In the genomic region with DNA sequence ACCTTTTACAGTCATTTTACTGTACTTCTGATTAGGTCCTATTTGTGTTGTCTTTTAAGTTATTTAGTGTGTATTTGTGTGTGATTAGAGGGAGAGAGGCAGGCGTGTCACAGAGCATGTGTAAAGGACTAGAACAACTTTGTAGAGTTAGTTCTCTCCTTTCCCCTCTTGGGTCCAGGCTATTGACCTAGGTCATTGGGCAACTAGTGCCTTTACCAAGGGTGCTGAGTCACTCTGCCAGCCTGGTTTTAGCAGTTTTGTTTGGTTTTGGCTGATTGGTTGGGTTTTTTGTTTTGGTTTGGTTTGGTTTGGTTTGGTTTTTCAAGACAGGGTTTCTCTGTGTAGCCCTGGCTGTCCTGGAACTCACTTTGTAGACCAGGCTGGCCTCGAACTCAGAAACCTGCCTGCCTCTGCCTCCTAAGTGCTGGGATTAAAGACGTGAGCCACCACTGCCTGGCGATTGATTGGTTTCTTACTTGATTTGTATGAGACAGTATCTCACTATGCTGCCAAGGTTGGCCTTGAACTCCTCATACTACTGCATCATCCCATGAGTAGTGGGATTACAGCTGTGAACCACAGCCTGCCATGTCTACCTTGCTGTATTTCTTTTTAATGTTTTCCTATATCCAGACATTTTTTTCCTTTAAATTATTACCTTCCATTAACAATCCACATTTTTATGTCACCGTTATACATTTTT, we compare ENCODE assay signal across 23 mouse cellular contexts. TPM values are rescaled to one million over a fixed set of nuclear protein-coding genes. Genes with fewer than 3 reads are reported as not detected.
A peak's percentile ranks its signal among the peaks of the same experiment; 100 is the strongest.
DNase-seq lines count a peak whose midpoint lies in the region; ATAC-seq and TF ChIP-seq lines count a peak whose summit lies in the region.
"Had no signal": no experiment of that assay in that cellular context is flagged by ENCODE, and none has a peak within 500 bp of the region (broad histone marks: within the 10 kb centered on the region; RNA-seq: fewer than 3 reads in every experiment).

No protein-coding gene starts in this region.

- no peak overlapping the region for H3K4me2 ChIP-seq in liver, embryonic 11.5 days
- no peak overlapping the region for H3K4me2 ChIP-seq in forebrain, embryonic 11.5 days (ENCODE audit: low read depth, low read length, severe bottlenecking)
- H3K4me2 ChIP-seq: embryonic facial prominence, embryonic 12.5 days; embryonic facial prominence, embryonic 15.5 days; heart, embryonic 11.5 days; hindbrain, embryonic 12.5 days; hindbrain, embryonic 15.5 days had no signal

- no peak overlapping the region for H3K9ac ChIP-seq in liver, adult 2 months (ENCODE audit: low read depth, low read length)
- no peak overlapping the region for H3K9ac ChIP-seq in liver, embryonic 11.5 days (ENCODE audit: low read depth, low read length)
- no peak overlapping the region for H3K9ac ChIP-seq in forebrain, embryonic 11.5 days (ENCODE audit: low read length)
- H3K9ac ChIP-seq: embryonic facial prominence, embryonic 12.5 days; embryonic facial prominence, embryonic 15.5 days; forebrain, postnatal 0 days; hindbrain, embryonic 12.5 days; hindbrain, embryonic 15.5 days had no signal

- no peaks in the 10 kb centered on the region for H3K27me3 ChIP-seq in liver, adult 2 months (ENCODE audit: control insufficient read depth, insufficient read depth, low read length)
- no peaks in the 10 kb centered on the region for H3K27me3 ChIP-seq in liver, embryonic 11.5 days (replicated peaks; ENCODE audit: control insufficient read depth, insufficient read depth, low read length)
- H3K27me3 ChIP-seq in forebrain, embryonic 11.5 days (ENCODE audit: control insufficient read depth, insufficient read depth, low read length): no peaks in the 10 kb centered on the region
- H3K27me3 ChIP-seq: embryonic facial prominence, embryonic 12.5 days; embryonic facial prominence, embryonic 15.5 days; hindbrain, embryonic 12.5 days; hindbrain, embryonic 15.5 days had no signal

- H3K9me3 ChIP-seq in liver, embryonic 11.5 days (ENCODE audit: control insufficient read depth, low read length): no peaks in the 10 kb centered on the region
- H3K9me3 ChIP-seq in forebrain, embryonic 11.5 days (ENCODE audit: control insufficient read depth, low read length): no peaks in the 10 kb centered on the region
- H3K9me3 ChIP-seq: embryonic facial prominence, embryonic 12.5 days; embryonic facial prominence, embryonic 15.5 days; forebrain, embryonic 10.5 days; hindbrain, embryonic 12.5 days; hindbrain, embryonic 15.5 days had no signal

- H3K36me3 ChIP-seq in liver, adult 2 months (ENCODE audit: control insufficient read depth, insufficient read depth, low read length): no peaks in the 10 kb centered on the region
- no peaks in the 10 kb centered on the region for H3K36me3 ChIP-seq in liver, embryonic 11.5 days (ENCODE audit: control insufficient read depth, insufficient read depth, low read length)
- H3K36me3 ChIP-seq in forebrain, embryonic 11.5 days (ENCODE audit: control insufficient read depth, insufficient read depth, low read length): no peaks in the 10 kb centered on the region
- H3K36me3 ChIP-seq: embryonic facial prominence, embryonic 12.5 days; embryonic facial prominence, embryonic 15.5 days; forebrain, embryonic 10.5 days; hindbrain, embryonic 12.5 days; hindbrain, embryonic 15.5 days had no signal

- H3K4me3 ChIP-seq in liver, adult 2 months (ENCODE audit: insufficient read depth, low read depth, low read length): no peak overlapping the region
- H3K4me3 ChIP-seq in liver, embryonic 11.5 days (ENCODE audit: low read depth, low read length): no peak overlapping the region
- H3K4me3 ChIP-seq in forebrain, embryonic 11.5 days (ENCODE audit: low read depth, low read length): no peak overlapping the region
- H3K4me3 ChIP-seq: embryonic facial prominence, embryonic 12.5 days; embryonic facial prominence, embryonic 15.5 days; erythroblast, embryonic 14.5 days; forebrain, embryonic 10.5 days; gastrocnemius, adult 2 months; hindbrain, embryonic 12.5 days; hindbrain, embryonic 15.5 days had no signal

- no peak for TF ChIP-seq POLR2A in liver, adult 2 months (IDR thresholded peaks at IDR 0.05; ENCODE audit: extremely low read depth, insufficient read depth, low read length)

- H3K27ac ChIP-seq in liver, adult 2 months (replicated peaks; ENCODE audit: insufficient read depth, low read depth, low read length): peak overlapping the region; percentile 79
- H3K27ac ChIP-seq in liver, embryonic 11.5 days (ENCODE audit: low read depth, low read length): no peak overlapping the region
- H3K27ac ChIP-seq in forebrain, embryonic 11.5 days (ENCODE audit: low read depth, low read length): no peak overlapping the region
- H3K27ac ChIP-seq: embryonic facial prominence, embryonic 12.5 days; embryonic facial prominence, embryonic 15.5 days; forebrain, embryonic 10.5 days; gastrocnemius, adult 2 months; hindbrain, embryonic 12.5 days; hindbrain, embryonic 15.5 days had no signal

- DNase-seq in liver, adult 2 months (ENCODE audit: extremely low read depth, low read depth, low spot score): peak; percentile 92
- DNase-seq in liver, embryonic 11.5 days (ENCODE audit: low spot score): no peak
- no peak for DNase-seq in forebrain, embryonic 11.5 days (ENCODE audit: low spot score)
- DNase-seq in natural killer cell, adult 2 months (ENCODE audit: low spot score in 2 of 2): no peak
- DNase-seq: adrenal gland, postnatal 10 days; cerebellum, adult 11 months; cerebellum, adult 2 months; cerebellum, adult 9-11 months; cerebellum, postnatal 25 days; forebrain, postnatal 0 days; gastrocnemius, adult 2 months; gastrocnemius, postnatal 14 days had no signal

- ATAC-seq in liver, embryonic 11.5 days (replicated peaks; ENCODE audit: low FRiP score): no peak
- ATAC-seq in erythroblast, adult 5-6 weeks (replicated peaks; ENCODE audit: low FRiP score, poor library complexity, severe bottlenecking): peak; percentile 74
- ATAC-seq in granulocyte monocyte progenitor cell, adult 5-6 weeks (replicated peaks; ENCODE audit: poor library complexity, severe bottlenecking): 0 out of 2 replicates have a peak, but pooled peaks have one; percentile 42
- ATAC-seq in forebrain, embryonic 11.5 days (replicated peaks; ENCODE audit: low FRiP score): no peak
- ATAC-seq: activated CD4-positive, CD25-positive, alpha-beta regulatory T cell, adult 4 months; forebrain, embryonic 14.5 days; forebrain, postnatal 0 days had no signal

- H3K79me2 ChIP-seq in liver, adult 2 months (ENCODE audit: control insufficient read depth, insufficient read depth, low read length): no peaks in the 10 kb centered on the region

- TF ChIP-seq CTCF in liver, adult 2 months (IDR thresholded peaks at IDR 0.05; ENCODE audit: low read depth, low read length): no peak

- WGBS in liver, adult 2 months: 52% methylated on average over 5 of the region's 5 CpGs
- 84% methylated on average over 5 of the region's 5 CpGs for WGBS in liver, embryonic 11.5 days
- WGBS in forebrain, embryonic 11.5 days: 94% methylated on average over 5 of the region's 5 CpGs

- peaks cover 3% of the 10 kb centered on the region; the same call in 1 of the 2 replicates for H3K4me1 ChIP-seq in liver, adult 2 months (ENCODE audit: control insufficient read depth, insufficient read depth, low read length)
- H3K4me1 ChIP-seq in liver, embryonic 11.5 days (replicated peaks; ENCODE audit: control insufficient read depth, insufficient read depth, low read length): no peaks in the 10 kb centered on the region
- no peaks in the 10 kb centered on the region for H3K4me1 ChIP-seq in forebrain, embryonic 11.5 days (replicated peaks; ENCODE audit: control insufficient read depth, insufficient read depth, low read length)
- H3K4me1 ChIP-seq: embryonic facial prominence, embryonic 12.5 days; embryonic facial prominence, embryonic 15.5 days; forebrain, embryonic 10.5 days; hindbrain, embryonic 12.5 days; hindbrain, embryonic 15.5 days had no signal

RNA-seq across cellular contexts. Expression of gene Gch1, which starts 16.2 kb away (rescaled TPM):
- total RNA-seq in liver, adult 2 months (2014; rRNA removed): 195 and 200 TPM in 2 replicates
- polyA plus RNA-seq in liver, adult 2 months (2012; rRNA removed): 133 TPM in 2 replicates
- polyA plus RNA-seq in liver, embryonic 11.5 days (2014; fragmentation: Nextera tagmentation; extraction: Ambion mirVana): 3.4 TPM in 2 replicates
- 131 and 161 TPM in 2 replicates for total RNA-seq in erythroblast, adult 5-6 weeks (2015; ENCODE audit: low replicate concordance)
- total RNA-seq in erythroblast, adult 5-6 weeks (2017; ENCODE audit: low replicate concordance): 125 and 166 TPM in 2 replicates
- total RNA-seq in granulocyte monocyte progenitor cell, adult 5-6 weeks (2014; fragmentation: Nextera tagmentation): 1.8 and 3.3 TPM in 2 replicates
- 0.41 and 2.1 TPM in 2 replicates for total RNA-seq in granulocyte monocyte progenitor cell, adult 5-6 weeks (2017)
- polyA plus RNA-seq in forebrain, embryonic 11.5 days (2014; fragmentation: Nextera tagmentation; extraction: Ambion mirVana): 1.4 and 2.4 TPM in 2 replicates

Comparison
In these comparisons a context has a peak if more than half of its experiments do, and no peak if none do; other contexts are left out.
1. ATAC-seq: peak in erythroblast, adult 5-6 weeks (single experiment) and granulocyte monocyte progenitor cell, adult 5-6 weeks (single experiment); none in liver, embryonic 11.5 days (single experiment) and forebrain, embryonic 11.5 days (single experiment).
2. RNA of gene Gch1, which starts 16.2 kb away (total RNA-seq): 195 to 200 TPM in liver, adult 2 months and 125 to 166 TPM in erythroblast, adult 5-6 weeks; 0.41 to 3.3 TPM in granulocyte monocyte progenitor cell, adult 5-6 weeks; every median in the first group is over 10 times any median in the second.